Comparison of ENCODE assay signal across 26 mouse cellular contexts in genomic region chr9:46898120-46898519, GRCm38 (mm10).
A peak's percentile ranks its signal among the peaks of the same experiment; 100 is the strongest.
DNase-seq lines count a peak whose midpoint lies in the region; ATAC-seq lines count a peak whose summit lies in the region.
"Had no signal": no experiment of that assay in that cellular context is flagged by ENCODE, and none has a peak within 500 bp of the region (broad histone marks: within the 10 kb centered on the region; RNA-seq: fewer than 3 reads in every experiment).

No protein-coding gene starts in this region.

- H3K9ac ChIP-seq in forebrain, embryonic 14.5 days (ENCODE audit: low read length), result no peak overlapping the region
- no peak overlapping the region for H3K9ac ChIP-seq in forebrain, embryonic 13.5 days
- H3K9ac ChIP-seq: embryonic facial prominence, embryonic 15.5 days; hindbrain, embryonic 12.5 days had no signal

- 67% methylated on average over 3 of the region's 3 CpGs for WGBS in forebrain, embryonic 14.5 days
- 58% methylated on average over 3 of the region's 3 CpGs for WGBS in forebrain, embryonic 13.5 days

- no peaks in the 10 kb centered on the region for H3K9me3 ChIP-seq in forebrain, embryonic 14.5 days (replicated peaks; ENCODE audit: control insufficient read depth, low read length)
- H3K9me3 ChIP-seq in forebrain, embryonic 13.5 days (replicated peaks), result 0 out of 2 replicates have a peak, but pooled peaks cover 5% of the 10 kb centered on the region
- H3K9me3 ChIP-seq: embryonic facial prominence, embryonic 15.5 days; forebrain, embryonic 10.5 days had no signal

- H3K4me2 ChIP-seq in forebrain, embryonic 14.5 days (ENCODE audit: low read length), result no peak overlapping the region
- no peak overlapping the region for H3K4me2 ChIP-seq in forebrain, embryonic 13.5 days
- H3K4me2 ChIP-seq: embryonic facial prominence, embryonic 15.5 days; hindbrain, embryonic 12.5 days had no signal

- no peak for ATAC-seq in forebrain, embryonic 14.5 days
- ATAC-seq in forebrain, embryonic 13.5 days, result no peak
- ATAC-seq: CD4-positive, CD25-positive, alpha-beta regulatory T cell, adult 4 months; hindbrain, embryonic 16.5 days; inflammation-experienced regulatory T-cells, adult 6 months had no signal

- no peak overlapping the region for H3K4me3 ChIP-seq in forebrain, embryonic 14.5 days (ENCODE audit: low read depth, low read length)
- H3K4me3 ChIP-seq in forebrain, embryonic 13.5 days, result no peak overlapping the region
- H3K4me3 ChIP-seq: embryonic facial prominence, embryonic 15.5 days; erythroblast, embryonic 14.5 days; forebrain, embryonic 10.5 days; gastrocnemius, adult 2 months; hindbrain, embryonic 12.5 days had no signal

- DNase-seq in forebrain, embryonic 14.5 days (ENCODE audit: low spot score), result peak; percentile 53
- peak; percentile 30 for DNase-seq in layer of hippocampus, adult 11-12 months (ENCODE audit: low spot score)
- no peak for DNase-seq in layer of hippocampus, postnatal 25 days (ENCODE audit: extremely low spot score in 1 of 2, low spot score in 1 of 2)
- DNase-seq in left cerebral cortex, postnatal 25 days (ENCODE audit: low spot score in 2 of 2), result peak; percentile 31 to 33
- no peak for DNase-seq in left cerebral cortex, postnatal 10 days (ENCODE audit: extremely low spot score in 1 of 2, low spot score in 2 of 2)
- peak; percentile 72 for DNase-seq in telencephalon, adult 2 months (ENCODE audit: low read depth, low spot score)
- no peak for DNase-seq in gastrocnemius, postnatal 10 days
- DNase-seq: adrenal gland, postnatal 10 days; B cell, adult 2 months; cerebellum, adult 18-20 months; cerebellum, adult 9-11 months; embryo, embryonic 11 days; gastrocnemius, adult 2 months; gastrocnemius, postnatal 36 days; heart, adult 11 months; heart, postnatal 10 days; heart, postnatal 4 days had no signal

- intact Hi-C loops in left cerebral cortex, postnatal 25 days (cut with DNase I), result no loop called here
- intact Hi-C loops in left cerebral cortex, postnatal 10 days (cut with DNase I), result no loop called here

- H3K27ac ChIP-seq in forebrain, embryonic 14.5 days (ENCODE audit: low read depth, low read length), result no peak overlapping the region
- H3K27ac ChIP-seq in forebrain, embryonic 13.5 days, result no peak overlapping the region
- H3K27ac ChIP-seq: embryonic facial prominence, embryonic 15.5 days; forebrain, embryonic 10.5 days; gastrocnemius, adult 2 months; hindbrain, embryonic 12.5 days had no signal

- no peaks in the 10 kb centered on the region for H3K36me3 ChIP-seq in forebrain, embryonic 14.5 days (ENCODE audit: control insufficient read depth, insufficient read depth, low read length)
- H3K36me3 ChIP-seq in forebrain, embryonic 13.5 days (ENCODE audit: poor library complexity, severe bottlenecking), result no peaks in the 10 kb centered on the region
- H3K36me3 ChIP-seq: embryonic facial prominence, embryonic 15.5 days; forebrain, embryonic 10.5 days; G1E; hindbrain, embryonic 12.5 days had no signal

- H3K27me3 ChIP-seq in forebrain, embryonic 14.5 days (replicated peaks; ENCODE audit: control insufficient read depth, insufficient read depth, low read length), result no peaks in the 10 kb centered on the region
- H3K27me3 ChIP-seq in forebrain, embryonic 13.5 days, result no peaks in the 10 kb centered on the region
- H3K27me3 ChIP-seq: embryonic facial prominence, embryonic 15.5 days; hindbrain, embryonic 12.5 days had no signal

- H3K4me1 ChIP-seq in forebrain, embryonic 14.5 days (ENCODE audit: control insufficient read depth, insufficient read depth, low read length), result peaks cover 11% of the 10 kb centered on the region; the same call in 1 of the 2 replicates
- H3K4me1 ChIP-seq in forebrain, embryonic 13.5 days, result peaks cover 22% of the 10 kb centered on the region
- H3K4me1 ChIP-seq: embryonic facial prominence, embryonic 15.5 days; hindbrain, embryonic 12.5 days had no signal

Comparison
In these comparisons a context has a peak if more than half of its experiments do, and no peak if none do; other contexts are left out.
1. DNase-seq: peak in forebrain, embryonic 14.5 days (single experiment), layer of hippocampus, adult 11-12 months (single experiment), left cerebral cortex, postnatal 25 days (2 of 2) and telencephalon, adult 2 months (single experiment); none in layer of hippocampus, postnatal 25 days (0 of 2), left cerebral cortex, postnatal 10 days (0 of 2) and gastrocnemius, postnatal 10 days (single experiment).